Mouse (Mus musculus) adipocyte (in vitro differentiated cells): ENCODE data around the gene Tcea3.

ENCODE experiments used
- DNase-seq: peaks from one replicate; pipeline ENCODE4 v3.0.0-alpha.2; 2016; ENCODE audit warnings: low spot score

Tcea3 gene

GRCm38 (mm10) chr4:136324226-136324625 lies 76.7 kb downstream of the Tcea3 start:
- DNase-seq, result peak; percentile 81
